Mouse (Mus musculus): ENCODE measurements around the gene Tmem98.

The Tmem98 gene

GRCm38 (mm10) chr11:80854908-80855307, 44.9 kb downstream of the Tmem98 start:
- DNase-seq (ENCODE audit: low spot score) = no peak

- no peak for DNase-seq (ENCODE audit: low spot score)
These were observed 46.9 kb downstream of the Tmem98 start for GRCm38 (mm10) chr11:80856827-80857226.

- DNase-seq (ENCODE audit: low spot score) = no peak
These were observed 48.1 kb downstream of the Tmem98 start, which contains the start of gene Spaca3 for GRCm38 (mm10) chr11:80858065-80858464. Spaca3 (plus strand) TSS chr11:80858365.

GRCm38 (mm10) chr11:80862941-80863340, 53.0 kb downstream of the Tmem98 start:
- DNase-seq (ENCODE audit: low spot score) = no peak

GRCm38 (mm10) chr11:80868039-80868438, 58.1 kb downstream of the Tmem98 start:
- DNase-seq (ENCODE audit: low spot score) = no peak

All from embryo, embryonic 10 days (tissue).